Mouse (Mus musculus): ENCODE results near the gene Gas7. TPM values are rescaled to one million over a fixed set of nuclear protein-coding genes. Genes with fewer than 3 reads are reported as not detected.

Gas7 gene
- total and polyA plus RNA-seq, 2 experiments from 2014 or later = 4.8 to 23.2 TPM

DNA sequence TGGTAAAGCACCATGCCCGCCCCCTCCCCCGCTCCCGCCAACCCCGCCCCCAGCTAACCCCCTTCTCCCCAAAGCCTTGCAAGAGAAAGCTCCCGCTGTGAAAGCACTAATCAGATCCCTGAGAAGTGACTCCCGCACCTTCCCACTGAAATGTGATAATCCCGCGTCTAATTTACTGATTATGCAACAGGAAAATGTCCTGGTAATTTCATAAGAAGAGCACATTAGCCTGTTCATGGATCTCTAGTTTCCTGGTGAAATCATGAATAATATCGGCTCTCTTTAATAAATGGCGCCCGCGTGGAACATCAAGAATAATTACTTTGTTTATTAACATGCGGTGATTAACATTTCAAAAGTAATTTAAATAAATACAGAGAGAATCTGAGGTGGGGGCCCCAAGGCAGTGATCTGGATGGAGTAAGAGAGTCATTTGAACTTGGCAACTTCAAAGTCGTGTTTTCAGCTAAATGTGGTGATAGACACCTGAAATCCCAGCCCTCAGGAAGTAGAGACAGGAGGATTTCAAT lies 24.1 kb upstream of the Gas7 start:
- TF ChIP-seq CTCF (IDR thresholded peaks at IDR 0.05; ENCODE audit: low read depth) (no peak), EP300 (IDR thresholded peaks at IDR 0.05; ENCODE audit: low read depth) (no peak)
- DNase-seq (ENCODE audit: low spot score) (no peak), ATAC-seq (ENCODE audit: insufficient read depth, low read depth) (no peak)
- H3K4me2 ChIP-seq (ENCODE audit: low read depth, low read length) = no peak overlapping the region
- no peaks in the 10 kb centered on the region for H3K36me3 ChIP-seq (replicated peaks; ENCODE audit: control insufficient read depth, insufficient read depth, low read length)
- no peak overlapping the region for H3K4me3 ChIP-seq (ENCODE audit: low read depth, low read length)
- H3K4me1 ChIP-seq (ENCODE audit: control insufficient read depth, insufficient read depth) = no peaks in the 10 kb centered on the region
- 43% methylated on average over 14 of the region's 14 CpGs for WGBS
- H3K9me3 ChIP-seq (replicated peaks; ENCODE audit: control insufficient read depth, low read length) = no peaks in the 10 kb centered on the region; the same call in 1 of the 2 replicates
- no peak overlapping the region for H3K9ac ChIP-seq (replicated peaks; ENCODE audit: low read depth, low read length)
- no peaks in the 10 kb centered on the region for H3K27me3 ChIP-seq (ENCODE audit: control insufficient read depth, insufficient read depth, low read length)
- no peak overlapping the region for H3K27ac ChIP-seq (ENCODE audit: low read depth)

DNA sequence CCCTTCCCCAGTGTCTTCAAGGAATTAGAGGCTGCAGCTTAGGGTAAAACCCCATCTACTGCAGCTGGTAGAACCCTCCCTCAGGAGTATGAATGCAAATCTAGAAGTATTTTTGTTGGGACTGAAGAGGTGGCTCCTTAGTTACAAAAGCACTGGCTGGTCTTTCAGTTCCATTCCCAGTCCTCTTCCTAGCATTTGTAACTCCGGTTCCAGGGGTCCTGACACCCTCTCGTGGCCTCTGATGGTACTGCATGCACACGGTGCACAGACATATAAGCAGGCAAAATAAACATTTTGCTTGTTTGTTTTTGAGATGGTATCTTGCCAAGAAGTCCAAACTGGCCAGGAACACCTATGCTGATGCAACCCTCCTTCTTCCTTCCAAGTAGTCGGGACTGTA lies 23.4 kb upstream of the Gas7 start:
- Histone ChIP-seq H3K4me2 (ENCODE audit: low read depth, low read length) (no peak overlapping the region), H3K4me1 (ENCODE audit: control insufficient read depth, insufficient read depth) (no peaks in the 10 kb centered on the region), H3K27ac (ENCODE audit: low read depth) (no peak overlapping the region), H3K9me3 (replicated peaks; ENCODE audit: control insufficient read depth, low read length) (no peaks in the 10 kb centered on the region; the same call in 1 of the 2 replicates), H3K27me3 (ENCODE audit: control insufficient read depth, insufficient read depth, low read length) (no peaks in the 10 kb centered on the region), H3K9ac (replicated peaks; ENCODE audit: low read depth, low read length) (no peak overlapping the region), H3K36me3 (replicated peaks; ENCODE audit: control insufficient read depth, insufficient read depth, low read length) (no peaks in the 10 kb centered on the region), H3K4me3 (ENCODE audit: low read depth, low read length) (no peak overlapping the region)
- 60% methylated on average over 4 of the region's 4 CpGs for WGBS
- ATAC-seq (ENCODE audit: insufficient read depth, low read depth) (no peak), DNase-seq (ENCODE audit: low spot score) (no peak)
- peak; percentile 34; the same call in 1 of the 2 replicates for TF ChIP-seq CTCF (IDR thresholded peaks at IDR 0.05; ENCODE audit: low read depth)
- no peak for TF ChIP-seq EP300 (IDR thresholded peaks at IDR 0.05; ENCODE audit: low read depth)

GRCm38 (mm10) chr11:67433763-67434162 lies 21.5 kb upstream of the Gas7 start:
- TF ChIP-seq CTCF (IDR thresholded peaks at IDR 0.05; ENCODE audit: low read depth) = no peak
- TF ChIP-seq EP300 (IDR thresholded peaks at IDR 0.05; ENCODE audit: low read depth) = no peak
- H3K9me3 ChIP-seq (replicated peaks; ENCODE audit: control insufficient read depth, low read length) = no peaks in the 10 kb centered on the region; the same call in 1 of the 2 replicates
- H3K36me3 ChIP-seq (replicated peaks; ENCODE audit: control insufficient read depth, insufficient read depth, low read length) = no peaks in the 10 kb centered on the region
- WGBS = 87% methylated on average over 5 of the region's 5 CpGs
- no peak overlapping the region for H3K4me2 ChIP-seq (ENCODE audit: low read depth, low read length)
- H3K4me3 ChIP-seq (ENCODE audit: low read depth, low read length) = no peak overlapping the region
- no peaks in the 10 kb centered on the region for H3K4me1 ChIP-seq (ENCODE audit: control insufficient read depth, insufficient read depth)
- no peak overlapping the region for H3K27ac ChIP-seq (ENCODE audit: low read depth)
- no peak for ATAC-seq (ENCODE audit: insufficient read depth, low read depth)
- no peak overlapping the region for H3K9ac ChIP-seq (replicated peaks; ENCODE audit: low read depth, low read length)
- H3K27me3 ChIP-seq (ENCODE audit: control insufficient read depth, insufficient read depth, low read length) = no peaks in the 10 kb centered on the region
- DNase-seq (ENCODE audit: low spot score) = no peak

DNA sequence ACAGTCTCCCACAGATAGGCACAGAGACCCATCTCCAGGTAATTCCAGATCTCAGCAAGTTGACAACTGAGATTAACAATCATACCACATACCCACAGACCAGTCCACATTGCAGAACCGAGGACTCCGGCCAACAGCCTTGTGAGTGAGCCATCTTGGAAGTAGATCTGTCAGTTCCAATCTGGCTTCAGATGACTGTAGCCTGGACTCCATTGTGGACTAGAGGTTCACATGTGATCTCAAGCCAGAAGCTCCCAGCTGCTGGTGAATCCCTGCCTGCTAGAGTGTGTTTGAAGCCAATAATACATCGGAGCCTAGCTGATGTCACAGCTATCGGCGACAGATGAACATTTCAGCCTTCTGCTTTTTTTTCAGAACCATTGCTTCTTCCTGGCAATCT lies 16.5 kb upstream of the Gas7 start:
- Histone ChIP-seq H3K4me1 (ENCODE audit: control insufficient read depth, insufficient read depth) (no peaks in the 10 kb centered on the region), H3K4me3 (ENCODE audit: low read depth, low read length) (no peak overlapping the region), H3K4me2 (ENCODE audit: low read depth, low read length) (no peak overlapping the region), H3K36me3 (replicated peaks; ENCODE audit: control insufficient read depth, insufficient read depth, low read length) (no peaks in the 10 kb centered on the region), H3K9me3 (replicated peaks; ENCODE audit: control insufficient read depth, low read length) (no peaks in the 10 kb centered on the region), H3K27me3 (ENCODE audit: control insufficient read depth, insufficient read depth, low read length) (no peaks in the 10 kb centered on the region), H3K9ac (replicated peaks; ENCODE audit: low read depth, low read length) (no peak overlapping the region), H3K27ac (ENCODE audit: low read depth) (no peak overlapping the region)
- DNase-seq (ENCODE audit: low spot score) = no peak
- TF ChIP-seq CTCF (IDR thresholded peaks at IDR 0.05; ENCODE audit: low read depth) = no peak
- no peak for TF ChIP-seq EP300 (IDR thresholded peaks at IDR 0.05; ENCODE audit: low read depth)
- 86% methylated on average over 5 of the region's 5 CpGs for WGBS
- no peak for ATAC-seq (ENCODE audit: insufficient read depth, low read depth)

DNA sequence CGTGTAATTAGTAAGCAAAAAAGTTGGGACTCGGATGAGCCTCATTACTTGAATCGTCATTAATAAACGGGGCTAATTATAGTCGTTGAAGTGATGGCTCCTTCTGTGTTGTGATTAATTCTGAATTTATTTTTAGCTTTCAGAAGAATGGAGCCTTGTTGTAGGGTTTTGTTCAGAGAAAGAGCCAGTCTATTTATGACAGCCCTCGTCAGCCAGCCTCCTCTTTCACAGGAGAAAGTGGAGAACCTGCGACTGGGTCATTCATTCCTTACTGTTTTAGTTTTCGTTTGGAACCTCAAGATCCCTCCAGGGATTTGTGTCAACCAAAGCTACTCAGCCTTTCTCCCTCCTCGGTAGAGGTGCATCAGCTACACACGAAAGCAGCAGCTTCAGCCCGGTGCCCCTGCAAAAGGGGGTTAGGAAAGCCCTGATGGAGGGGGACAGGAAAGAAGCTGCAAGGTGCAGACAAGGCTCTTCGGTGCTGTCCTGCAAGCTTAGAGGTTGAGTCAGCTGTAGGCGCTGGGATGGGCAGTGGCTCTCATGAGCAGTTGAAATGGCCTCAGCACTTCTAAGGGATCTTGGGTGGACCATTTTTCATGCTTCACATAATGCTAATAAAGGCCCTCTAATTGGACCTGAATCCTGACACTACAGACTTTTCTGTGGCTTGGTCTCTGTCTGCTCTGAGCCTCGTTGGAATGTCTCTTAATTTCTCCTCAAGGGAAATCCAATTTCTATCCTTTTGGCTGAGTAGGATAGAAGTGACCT lies 10.0 kb upstream of the Gas7 start:
- Histone ChIP-seq H3K9me3 (replicated peaks; ENCODE audit: control insufficient read depth, low read length) (no peaks in the 10 kb centered on the region), H3K4me2 (ENCODE audit: low read depth, low read length) (no peak overlapping the region), H3K27me3 (ENCODE audit: control insufficient read depth, insufficient read depth, low read length) (no peaks in the 10 kb centered on the region), H3K36me3 (replicated peaks; ENCODE audit: control insufficient read depth, insufficient read depth, low read length) (no peaks in the 10 kb centered on the region), H3K4me3 (ENCODE audit: low read depth, low read length) (no peak overlapping the region), H3K27ac (ENCODE audit: low read depth) (no peak overlapping the region), H3K9ac (replicated peaks; ENCODE audit: low read depth, low read length) (no peak overlapping the region), H3K4me1 (ENCODE audit: control insufficient read depth, insufficient read depth) (no peaks in the 10 kb centered on the region)
- 45% methylated on average over 14 of the region's 14 CpGs for WGBS
- DNase-seq (ENCODE audit: low spot score) (no peak), ATAC-seq (ENCODE audit: insufficient read depth, low read depth) (no peak)
- no peak for TF ChIP-seq EP300 (IDR thresholded peaks at IDR 0.05; ENCODE audit: low read depth)
- no peak for TF ChIP-seq CTCF (IDR thresholded peaks at IDR 0.05; ENCODE audit: low read depth)
